Mouse (Mus musculus) embryonic facial prominence, embryonic 12.5 days (tissue): ENCODE measurements around the gene Dmac2. TPM values are rescaled to one million over a fixed set of nuclear protein-coding genes. Genes with fewer than 3 reads are reported as not detected.

Experiments
- ATAC-seq: fragments of 200-750 bp; cut with Nextera tagmentation; 2 replicates; pipeline ENCODE4 v1.8.0; 2017; ENCODE audit not compliant: insufficient number of reproducible peaks, insufficient read depth, low FRiP score, low TSS enrichment
- H3K27ac ChIP-seq: fragments of 300-500 bp; sonication (generic); 2 replicates; pipeline ENCODE4 v1.5.1; 2016; ENCODE audit warnings: mild to moderate bottlenecking
- H3K27me3 ChIP-seq: fragments of 300-500 bp; sonication (generic); 2 replicates; pipeline ENCODE4 v1.6.1; 2016; ENCODE audit warnings: mild to moderate bottlenecking, moderate library complexity
- H3K36me3 ChIP-seq: fragments of 300-500 bp; sonication (generic); 2 replicates; pipeline ENCODE4 v1.6.1; 2016; ENCODE audit warnings: mild to moderate bottlenecking
- H3K4me1 ChIP-seq: fragments of 300-500 bp; sonication (generic); 2 replicates; pipeline ENCODE4 v1.6.1; 2016
- H3K4me2 ChIP-seq: fragments of 300-500 bp; sonication (generic); replicated peaks from 2 replicates; pipeline ENCODE4 v1.6.1; 2016; ENCODE audit warnings: mild to moderate bottlenecking, moderate library complexity
- H3K4me3 ChIP-seq: fragments of 300-500 bp; sonication (generic); 2 replicates; pipeline ENCODE4 v1.5.1; 2016; ENCODE audit warnings: mild to moderate bottlenecking
- H3K9ac ChIP-seq: fragments of 300-500 bp; sonication (generic); 2 replicates; pipeline ENCODE4 v1.6.1; 2016; ENCODE audit warnings: mild to moderate bottlenecking, moderate library complexity
- H3K9me3 ChIP-seq: fragments of 300-500 bp; sonication (generic); 2 replicates; pipeline ENCODE4 v1.6.1; 2016; ENCODE audit warnings: mild to moderate bottlenecking, moderate library complexity
- WGBS: fragments of 180-500 bp; shearing (Covaris S2); methylation state at CpG from one replicate; pipeline ENCODE4 v1.1.7; 2016; 5-methylcytosine and 5-hydroxymethylcytosine counted together
- polyA plus RNA-seq: library from polyadenylated mRNA; unstranded; fragments of >200 nt; fragmentation: Nextera tagmentation; extraction: Ambion mirVana; gene quantifications from 2 replicates; pipeline ENCODE4 v1.2.1, GENCODE M21; 2016

Gene Dmac2
- polyA plus RNA-seq, 1 experiment from 2014 or later: 39.0 TPM

GRCm38 (mm10) chr7:25658657-25659472 lies 39.7 kb downstream of the Dmac2 start, which contains the start of the genes Bckdha and Exosc5:
TSS of gene Bckdha (minus strand) at chr7:25658981.
TSS of gene Exosc5 (plus strand) at chr7:25659164.
- peak within 1 kb of the TSS; percentile 59 for H3K4me3 ChIP-seq
- ATAC-seq: peak; percentile 96
- H3K27me3 ChIP-seq: no peaks in the 10 kb centered on the region
- H3K9me3 ChIP-seq: no peaks in the 10 kb centered on the region
- H3K36me3 ChIP-seq: peaks cover 12% of the 10 kb centered on the region
- H3K4me2 ChIP-seq: peak within 1 kb of the TSS; percentile 81
- H3K4me1 ChIP-seq: peaks cover 24% of the 10 kb centered on the region
- H3K9ac ChIP-seq: peak within 1 kb of the TSS; percentile 65
- under 1% methylated on average over 50 of the region's 50 CpGs for WGBS
- H3K27ac ChIP-seq: 0 out of 2 replicates have a peak within 1 kb of the TSS, but pooled peaks have one; percentile 12

GRCm38 (mm10) chr7:25666381-25666780 lies 47.2 kb downstream of the Dmac2 start:
- Histone ChIP-seq H3K9me3 (no peaks in the 10 kb centered on the region), H3K4me2 (no peak overlapping the region), H3K27ac (no peak overlapping the region), H3K36me3 (peaks cover 57% of the 10 kb centered on the region), H3K9ac (no peak overlapping the region), H3K27me3 (no peaks in the 10 kb centered on the region), H3K4me1 (no peaks in the 10 kb centered on the region), H3K4me3 (no peak overlapping the region)
- 91% methylated on average over 8 of the region's 8 CpGs for WGBS
- ATAC-seq: no peak

- no peaks in the 10 kb centered on the region for H3K9me3 ChIP-seq
- no peaks in the 10 kb centered on the region for H3K4me1 ChIP-seq
- H3K27me3 ChIP-seq: peaks cover 12% of the 10 kb centered on the region
- peaks cover 42% of the 10 kb centered on the region for H3K36me3 ChIP-seq
- no peak overlapping the region for H3K27ac ChIP-seq
- no peak overlapping the region for H3K9ac ChIP-seq
- WGBS: 89% methylated on average over 10 of the region's 10 CpGs
- no peak overlapping the region for H3K4me2 ChIP-seq
- no peak overlapping the region for H3K4me3 ChIP-seq
- no peak for ATAC-seq
These were observed 49.9 kb downstream of the Dmac2 start for GRCm38 (mm10) chr7:25669158-25669557.

GRCm38 (mm10) chr7:25669631-25670030 lies 50.4 kb downstream of the Dmac2 start:
- no peak overlapping the region for H3K4me2 ChIP-seq
- peaks cover 38% of the 10 kb centered on the region for H3K36me3 ChIP-seq
- no peak overlapping the region for H3K9ac ChIP-seq
- H3K27me3 ChIP-seq: peaks cover 17% of the 10 kb centered on the region
- H3K4me3 ChIP-seq: no peak overlapping the region
- H3K4me1 ChIP-seq: no peaks in the 10 kb centered on the region
- ATAC-seq: no peak
- WGBS: 82% methylated on average over 9 of the region's 9 CpGs
- no peak overlapping the region for H3K27ac ChIP-seq
- no peaks in the 10 kb centered on the region for H3K9me3 ChIP-seq

GRCm38 (mm10) chr7:25670096-25670495 lies 50.9 kb downstream of the Dmac2 start:
- Histone ChIP-seq H3K9ac (no peak overlapping the region), H3K4me3 (no peak overlapping the region), H3K4me2 (no peak overlapping the region), H3K27ac (no peak overlapping the region), H3K36me3 (peaks cover 38% of the 10 kb centered on the region), H3K9me3 (no peaks in the 10 kb centered on the region), H3K27me3 (peaks cover 22% of the 10 kb centered on the region), H3K4me1 (no peaks in the 10 kb centered on the region)
- no peak for ATAC-seq
- 94% methylated on average over 4 of the region's 4 CpGs for WGBS

GRCm38 (mm10) chr7:25671686-25672085 lies 52.5 kb downstream of the Dmac2 start:
- no peaks in the 10 kb centered on the region for H3K4me1 ChIP-seq
- no peak overlapping the region for H3K4me2 ChIP-seq
- ATAC-seq: no peak
- H3K9ac ChIP-seq: no peak overlapping the region
- 78% methylated on average over 2 of the region's 2 CpGs for WGBS
- H3K36me3 ChIP-seq: peaks cover 26% of the 10 kb centered on the region
- H3K4me3 ChIP-seq: no peak overlapping the region
- H3K27ac ChIP-seq: no peak overlapping the region
- peaks cover 35% of the 10 kb centered on the region for H3K27me3 ChIP-seq
- H3K9me3 ChIP-seq: no peaks in the 10 kb centered on the region

GRCm38 (mm10) chr7:25672442-25672841 lies 53.2 kb downstream of the Dmac2 start:
- Histone ChIP-seq H3K36me3 (peaks cover 21% of the 10 kb centered on the region; the same call in 1 of the 2 replicates), H3K9me3 (no peaks in the 10 kb centered on the region), H3K4me2 (no peak overlapping the region), H3K9ac (no peak overlapping the region), H3K4me3 (no peak overlapping the region), H3K27me3 (peaks cover 35% of the 10 kb centered on the region), H3K27ac (no peak overlapping the region), H3K4me1 (no peaks in the 10 kb centered on the region)
- WGBS: 51% methylated on average over 4 of the region's 4 CpGs
- no peak for ATAC-seq

GRCm38 (mm10) chr7:25674297-25674696 lies 55.1 kb downstream of the Dmac2 start:
- peaks cover 40% of the 10 kb centered on the region for H3K27me3 ChIP-seq
- ATAC-seq: no peak
- WGBS: 33% methylated on average over 9 of the region's 9 CpGs
- H3K9me3 ChIP-seq: no peaks in the 10 kb centered on the region
- peak overlapping the region; percentile 53; the same call in 1 of the 2 replicates for H3K4me2 ChIP-seq
- no peak overlapping the region for H3K9ac ChIP-seq
- peak overlapping the region; percentile 25 for H3K4me3 ChIP-seq
- no peak overlapping the region for H3K27ac ChIP-seq
- 0 out of 2 replicates have a peak, but pooled peaks cover 2% of the 10 kb centered on the region for H3K36me3 ChIP-seq
- H3K4me1 ChIP-seq: no peaks in the 10 kb centered on the region

- H3K9me3 ChIP-seq: no peaks in the 10 kb centered on the region
- ATAC-seq: no peak
- H3K4me2 ChIP-seq: peak within 1 kb of the TSS; percentile 53
- no peaks in the 10 kb centered on the region for H3K4me1 ChIP-seq
- 2% methylated on average over 29 of the region's 29 CpGs for WGBS
- no peaks in the 10 kb centered on the region for H3K36me3 ChIP-seq
- H3K9ac ChIP-seq: no peak within 1 kb of the TSS
- H3K27ac ChIP-seq: no peak within 1 kb of the TSS
- peak within 1 kb of the TSS; percentile 25 for H3K4me3 ChIP-seq
- peaks cover 40% of the 10 kb centered on the region for H3K27me3 ChIP-seq
These were observed 55.6 kb downstream of the Dmac2 start, which contains the start of gene Tmem91 for GRCm38 (mm10) chr7:25674719-25675300. TSS of gene Tmem91 (minus strand) at chr7:25675166.

Other genes starting within 250 kb of the Dmac2 start
- 0.86 TPM in 1 of 2 replicates, not detected in the other for gene Cnfn, start 249.7 kb upstream of the Dmac2 start, polyA plus RNA-seq
- 10.9 and 11.9 TPM in 2 replicates for gene Lipe, start 220.7 kb upstream of the Dmac2 start, polyA plus RNA-seq
- gene Cxcl17, start 206.5 kb upstream of the Dmac2 start, polyA plus RNA-seq: 0.59 and 1.1 TPM in 2 replicates
- gene Ceacam1, start 141.8 kb upstream of the Dmac2 start, polyA plus RNA-seq: 0.94 and 1.1 TPM in 2 replicates
- 0.06 TPM in 1 of 2 replicates, not detected in the other for gene Ceacam2, start 79.6 kb upstream of the Dmac2 start, polyA plus RNA-seq
- not detected in 2 replicates for gene Erich4, start 3.5 kb upstream of the Dmac2 start, polyA plus RNA-seq
- 3.4 and 3.6 TPM in 2 replicates for gene B3gnt8, start 7.2 kb downstream of the Dmac2 start, polyA plus RNA-seq
- 59.2 and 63.6 TPM in 2 replicates for gene Bckdha, start 39.6 kb downstream of the Dmac2 start, polyA plus RNA-seq
- 75.6 and 80.6 TPM in 2 replicates for gene Exosc5, start 39.8 kb downstream of the Dmac2 start, polyA plus RNA-seq
- gene Tmem91, start 55.8 kb downstream of the Dmac2 start, polyA plus RNA-seq: 3.7 and 3.8 TPM in 2 replicates
- 27.8 and 28.7 TPM in 2 replicates for gene B9d2, start 61.4 kb downstream of the Dmac2 start, polyA plus RNA-seq
- 2.5 and 3.6 TPM in 2 replicates for gene Tgfb1, start 67.6 kb downstream of the Dmac2 start, polyA plus RNA-seq
- gene Ccdc97, start 99.7 kb downstream of the Dmac2 start, polyA plus RNA-seq: 23.7 and 24.6 TPM in 2 replicates
- 68.1 and 72.8 TPM in 2 replicates for gene Hnrnpul1, start 135.3 kb downstream of the Dmac2 start, polyA plus RNA-seq
- gene Axl, start 169.3 kb downstream of the Dmac2 start, polyA plus RNA-seq: 71.1 and 76.0 TPM in 2 replicates
- gene Cyp2s1, start 197.5 kb downstream of the Dmac2 start, polyA plus RNA-seq: 4.2 and 5.3 TPM in 2 replicates